In the genomic region with DNA sequence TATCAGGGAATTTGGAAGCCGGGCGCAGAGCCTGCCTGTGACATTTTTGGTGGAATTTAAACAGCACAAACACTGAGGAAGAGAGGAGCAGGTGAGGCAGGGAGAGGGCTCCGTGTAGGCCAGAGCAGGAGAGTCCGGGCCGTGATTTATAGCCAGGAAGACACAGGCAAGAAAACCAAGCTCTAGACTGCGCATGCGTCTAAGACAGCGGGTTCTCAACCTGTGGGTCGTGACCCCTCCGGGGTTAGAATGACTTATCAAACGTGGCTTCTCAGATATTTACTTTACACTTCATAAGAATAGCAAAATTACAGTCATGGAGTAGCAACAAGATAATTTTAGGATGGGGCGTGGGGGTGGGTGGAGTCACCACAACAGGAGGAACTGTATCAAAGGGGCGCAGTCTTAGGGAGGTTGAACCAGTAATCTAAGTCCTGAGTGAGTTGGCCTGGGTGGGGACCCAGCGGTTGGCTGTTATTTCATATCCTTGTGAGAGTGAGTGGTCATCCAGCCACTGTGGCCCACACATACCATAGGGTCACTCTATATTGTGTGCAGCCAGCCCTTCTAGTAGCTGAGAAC, we compare ENCODE assay signal across 22 mouse cellular contexts. TPM values are rescaled to one million over a fixed set of nuclear protein-coding genes. Genes with fewer than 3 reads are reported as not detected.
A peak's percentile ranks its signal among the peaks of the same experiment; 100 is the strongest.
DNase-seq lines count a peak whose midpoint lies in the region; ATAC-seq lines count a peak whose summit lies in the region.
"Had no signal": no experiment of that assay in that cellular context is flagged by ENCODE, and none has a peak within 500 bp of the region (broad histone marks: within the 10 kb centered on the region; RNA-seq: fewer than 3 reads in every experiment).

No protein-coding gene starts in this region.

- H3K27me3 ChIP-seq in heart, embryonic 12.5 days (replicated peaks) = peaks cover 47% of the 10 kb centered on the region
- H3K27me3 ChIP-seq in heart, embryonic 11.5 days (ENCODE audit: control insufficient read depth, insufficient read depth, low read length) = peaks cover 23% of the 10 kb centered on the region
- peaks cover 47% of the 10 kb centered on the region for H3K27me3 ChIP-seq in midbrain, embryonic 13.5 days
- peaks cover 6% of the 10 kb centered on the region; the same call in 1 of the 2 replicates for H3K27me3 ChIP-seq in midbrain, embryonic 16.5 days (ENCODE audit: control insufficient read depth, insufficient read depth, low read depth, low read length)
- H3K27me3 ChIP-seq in hindbrain, embryonic 15.5 days = no peaks in the 10 kb centered on the region
- H3K27me3 ChIP-seq in neural tube, embryonic 14.5 days (ENCODE audit: control insufficient read depth, insufficient read depth, low read length) = no peaks in the 10 kb centered on the region

- H3K36me3 ChIP-seq in heart, embryonic 12.5 days = no peaks in the 10 kb centered on the region
- no peaks in the 10 kb centered on the region for H3K36me3 ChIP-seq in heart, embryonic 11.5 days (ENCODE audit: control insufficient read depth, insufficient read depth, low read length)
- no peaks in the 10 kb centered on the region for H3K36me3 ChIP-seq in midbrain, embryonic 13.5 days
- H3K36me3 ChIP-seq in midbrain, embryonic 16.5 days (ENCODE audit: control insufficient read depth, insufficient read depth, low read length) = no peaks in the 10 kb centered on the region
- H3K36me3 ChIP-seq in hindbrain, embryonic 15.5 days = no peaks in the 10 kb centered on the region
- no peaks in the 10 kb centered on the region for H3K36me3 ChIP-seq in neural tube, embryonic 14.5 days (ENCODE audit: control insufficient read depth, insufficient read depth, low read length)

- no peaks in the 10 kb centered on the region for H3K9me3 ChIP-seq in heart, embryonic 12.5 days (replicated peaks)
- H3K9me3 ChIP-seq in heart, embryonic 11.5 days (replicated peaks; ENCODE audit: control insufficient read depth, low read length) = no peaks in the 10 kb centered on the region
- no peaks in the 10 kb centered on the region for H3K9me3 ChIP-seq in midbrain, embryonic 13.5 days
- no peaks in the 10 kb centered on the region for H3K9me3 ChIP-seq in midbrain, embryonic 16.5 days (replicated peaks; ENCODE audit: control insufficient read depth, low read length, poor library complexity, severe bottlenecking)
- H3K9me3 ChIP-seq in hindbrain, embryonic 15.5 days = no peaks in the 10 kb centered on the region
- H3K9me3 ChIP-seq in neural tube, embryonic 14.5 days (ENCODE audit: control insufficient read depth, low read length) = no peaks in the 10 kb centered on the region

- H3K4me1 ChIP-seq in heart, embryonic 12.5 days (replicated peaks) = 0 out of 2 replicates have a peak, but pooled peaks cover 6% of the 10 kb centered on the region
- H3K4me1 ChIP-seq in heart, embryonic 11.5 days (ENCODE audit: control insufficient read depth, insufficient read depth, low read length) = no peaks in the 10 kb centered on the region
- H3K4me1 ChIP-seq in midbrain, embryonic 13.5 days (replicated peaks) = peaks cover 4% of the 10 kb centered on the region; the same call in 1 of the 2 replicates
- H3K4me1 ChIP-seq in midbrain, embryonic 16.5 days (ENCODE audit: control insufficient read depth, insufficient read depth, low read length) = no peaks in the 10 kb centered on the region
- peaks cover 4% of the 10 kb centered on the region; the same call in 1 of the 2 replicates for H3K4me1 ChIP-seq in hindbrain, embryonic 15.5 days (replicated peaks)
- peaks cover 5% of the 10 kb centered on the region; the same call in 1 of the 2 replicates for H3K4me1 ChIP-seq in neural tube, embryonic 14.5 days (ENCODE audit: control insufficient read depth, insufficient read depth, low read length)

- WGBS in heart, embryonic 12.5 days = 65% methylated on average over 14 of the region's 14 CpGs
- 54% methylated on average over 14 of the region's 14 CpGs for WGBS in heart, embryonic 11.5 days (ENCODE audit: insufficient replicate concordance)
- 83% methylated on average over 14 of the region's 14 CpGs for WGBS in midbrain, embryonic 13.5 days
- 80% methylated on average over 14 of the region's 14 CpGs for WGBS in midbrain, embryonic 16.5 days
- 63% methylated on average over 14 of the region's 14 CpGs for WGBS in hindbrain, embryonic 15.5 days
- WGBS in neural tube, embryonic 14.5 days = 36% methylated on average over 14 of the region's 14 CpGs

- no peak for DNase-seq in urinary bladder, postnatal 14 days (ENCODE audit: low spot score)
- DNase-seq in gastrocnemius, adult 8-10 months (ENCODE audit: low spot score in 2 of 2) = no peak
- DNase-seq: adrenal gland, adult 2 months; cerebellum, adult 8-10 months; kidney, postnatal 10 days; layer of hippocampus, adult 9-11 months; lung, adult 2 months; lung, postnatal 4 days; midbrain, embryonic 14.5 days; thymus, adult 2 months had no signal

- no peak overlapping the region for H3K9ac ChIP-seq in heart, embryonic 12.5 days
- H3K9ac ChIP-seq in heart, embryonic 11.5 days (ENCODE audit: low read depth, low read length) = no peak overlapping the region
- no peak overlapping the region for H3K9ac ChIP-seq in midbrain, embryonic 13.5 days (replicated peaks)
- H3K9ac ChIP-seq in midbrain, embryonic 16.5 days (ENCODE audit: low read depth, low read length) = no peak overlapping the region
- no peak overlapping the region for H3K9ac ChIP-seq in hindbrain, embryonic 15.5 days
- no peak overlapping the region; the same call in 1 of the 2 replicates for H3K9ac ChIP-seq in neural tube, embryonic 14.5 days (replicated peaks; ENCODE audit: low read depth, low read length)

- H3K4me2 ChIP-seq in heart, embryonic 12.5 days = no peak overlapping the region
- no peak overlapping the region for H3K4me2 ChIP-seq in heart, embryonic 11.5 days
- H3K4me2 ChIP-seq in midbrain, embryonic 13.5 days (replicated peaks) = no peak overlapping the region
- no peak overlapping the region for H3K4me2 ChIP-seq in midbrain, embryonic 16.5 days (ENCODE audit: low read length)
- peak overlapping the region; percentile 13; the same call in 1 of the 2 replicates for H3K4me2 ChIP-seq in hindbrain, embryonic 15.5 days
- H3K4me2 ChIP-seq in neural tube, embryonic 14.5 days (ENCODE audit: low read depth, low read length) = peak overlapping the region; percentile 26; the same call in 1 of the 2 replicates

- peak; percentile 29; the same call in 1 of the 2 replicates for ATAC-seq in heart, embryonic 12.5 days (ENCODE audit: insufficient number of reproducible peaks, low FRiP score)
- no peak for ATAC-seq in heart, embryonic 11.5 days (replicated peaks; ENCODE audit: insufficient number of reproducible peaks, low FRiP score, low TSS enrichment)
- ATAC-seq in midbrain, embryonic 13.5 days = no peak
- no peak for ATAC-seq in midbrain, embryonic 16.5 days
- no peak for ATAC-seq in hindbrain, embryonic 15.5 days (ENCODE audit: low FRiP score, low read depth)
- ATAC-seq in neural tube, embryonic 14.5 days (ENCODE audit: low read depth) = 0 out of 2 replicates have a peak, but pooled peaks have one; percentile 12
- ATAC-seq: forebrain, embryonic 14.5 days had no signal

- H3K4me3 ChIP-seq in heart, embryonic 12.5 days = no peak overlapping the region
- no peak overlapping the region for H3K4me3 ChIP-seq in heart, embryonic 11.5 days (ENCODE audit: low read depth, low read length)
- no peak overlapping the region for H3K4me3 ChIP-seq in midbrain, embryonic 13.5 days (replicated peaks)
- no peak overlapping the region for H3K4me3 ChIP-seq in midbrain, embryonic 16.5 days (ENCODE audit: low read depth, low read length)
- H3K4me3 ChIP-seq in hindbrain, embryonic 15.5 days = no peak overlapping the region
- H3K4me3 ChIP-seq in neural tube, embryonic 14.5 days (ENCODE audit: low read depth, low read length) = no peak overlapping the region

- no peak overlapping the region for H3K27ac ChIP-seq in heart, embryonic 12.5 days (ENCODE audit: poor library complexity, severe bottlenecking)
- no peak overlapping the region for H3K27ac ChIP-seq in heart, embryonic 11.5 days (ENCODE audit: low read depth, low read length)
- 0 out of 2 replicates have a peak overlapping the region, but pooled peaks have one; percentile 31 for H3K27ac ChIP-seq in midbrain, embryonic 13.5 days
- H3K27ac ChIP-seq in midbrain, embryonic 16.5 days (ENCODE audit: low read length) = no peak overlapping the region
- no peak overlapping the region for H3K27ac ChIP-seq in hindbrain, embryonic 15.5 days (replicated peaks)
- H3K27ac ChIP-seq in neural tube, embryonic 14.5 days (ENCODE audit: low read depth, low read length) = peak overlapping the region; percentile 62

RNA-seq across cellular contexts. Expression of gene Sdsl, which starts 17.8 kb away (rescaled TPM):
- polyA plus RNA-seq in heart, embryonic 12.5 days (2016; fragmentation: Nextera tagmentation; extraction: Ambion mirVana) = 9.1 and 10.6 TPM in 2 replicates
- 6.6 and 8.6 TPM in 2 replicates for polyA plus RNA-seq in heart, embryonic 11.5 days (2014; fragmentation: Nextera tagmentation; extraction: Ambion mirVana)
- 6.8 and 9.5 TPM in 2 replicates for polyA plus RNA-seq in midbrain, embryonic 13.5 days (2015; fragmentation: Nextera tagmentation; extraction: Ambion mirVana)
- 5.1 and 5.6 TPM in 2 replicates for polyA plus RNA-seq in midbrain, embryonic 16.5 days (2015; fragmentation: Nextera tagmentation; extraction: Ambion mirVana)
- polyA plus RNA-seq in hindbrain, embryonic 15.5 days (2015; fragmentation: Nextera tagmentation; extraction: Ambion mirVana) = 6.5 and 6.9 TPM in 2 replicates
- 5.8 and 8.3 TPM in 2 replicates for polyA plus RNA-seq in neural tube, embryonic 14.5 days (2014; fragmentation: Nextera tagmentation; extraction: Ambion mirVana)
- under 1 TPM; 0.32 to 0.73 (median 0.66) TPM for total RNA-seq in gastrocnemius, adult 8-10 months (2022)

RNA-seq across cellular contexts. Expression of gene Sds, which starts 21.5 kb away (rescaled TPM):
- polyA plus RNA-seq in heart, embryonic 12.5 days (2016; fragmentation: Nextera tagmentation; extraction: Ambion mirVana) = not detected in 2 replicates
- polyA plus RNA-seq in heart, embryonic 11.5 days (2014; fragmentation: Nextera tagmentation; extraction: Ambion mirVana) = 0.18 TPM in 1 of 2 replicates, not detected in the other
- polyA plus RNA-seq in midbrain, embryonic 13.5 days (2015; fragmentation: Nextera tagmentation; extraction: Ambion mirVana) = 0.32 TPM in 1 of 2 replicates, not detected in the other
- 0.36 TPM in 1 of 2 replicates, not detected in the other for polyA plus RNA-seq in midbrain, embryonic 16.5 days (2015; fragmentation: Nextera tagmentation; extraction: Ambion mirVana)
- polyA plus RNA-seq in hindbrain, embryonic 15.5 days (2015; fragmentation: Nextera tagmentation; extraction: Ambion mirVana) = not detected in 2 replicates
- 0.29 TPM in 1 of 2 replicates, not detected in the other for polyA plus RNA-seq in neural tube, embryonic 14.5 days (2014; fragmentation: Nextera tagmentation; extraction: Ambion mirVana)
- under 1 TPM; 0.45 to 0.99 (median 0.60) TPM for total RNA-seq in gastrocnemius, adult 8-10 months (2022)
- total RNA-seq: hematopoietic stem cell, adult 5-6 weeks had no signal
- polyA plus RNA-seq: forebrain, embryonic 14.5 days; gonadal fat pad, adult 2 months; heart, embryonic 14.5 days had no signal

RNA-seq across cellular contexts. Expression of gene Lhx5, which starts 23.3 kb away (rescaled TPM):
- polyA plus RNA-seq in heart, embryonic 12.5 days (2016; fragmentation: Nextera tagmentation; extraction: Ambion mirVana) = 0.11 TPM in 1 of 2 replicates, not detected in the other
- polyA plus RNA-seq in heart, embryonic 11.5 days (2014; fragmentation: Nextera tagmentation; extraction: Ambion mirVana) = 0.11 TPM in 1 of 2 replicates, not detected in the other
- polyA plus RNA-seq in midbrain, embryonic 13.5 days (2015; fragmentation: Nextera tagmentation; extraction: Ambion mirVana) = 44.6 and 55.0 TPM in 2 replicates
- 22.5 and 23.2 TPM in 2 replicates for polyA plus RNA-seq in midbrain, embryonic 16.5 days (2015; fragmentation: Nextera tagmentation; extraction: Ambion mirVana)
- 26.3 and 31.4 TPM in 2 replicates for polyA plus RNA-seq in hindbrain, embryonic 15.5 days (2015; fragmentation: Nextera tagmentation; extraction: Ambion mirVana)
- 27.6 and 28.1 TPM in 2 replicates for polyA plus RNA-seq in neural tube, embryonic 14.5 days (2014; fragmentation: Nextera tagmentation; extraction: Ambion mirVana)
- not detected for total RNA-seq in gastrocnemius, adult 8-10 months (2022)
- total RNA-seq: adrenal gland, adult 2 months; hematopoietic stem cell, adult 5-6 weeks; liver, adult 2 months had no signal
- polyA plus RNA-seq: adrenal gland, adult 2 months; cortical plate, adult 2 months; gonadal fat pad, adult 2 months; heart, embryonic 14.5 days; liver, adult 2 months; lung, adult 2 months had no signal

RNA-seq across cellular contexts. Expression of gene Plbd2, which starts 48.6 kb away (rescaled TPM):
- polyA plus RNA-seq in heart, embryonic 12.5 days (2016; fragmentation: Nextera tagmentation; extraction: Ambion mirVana) = 47.4 and 50.6 TPM in 2 replicates
- polyA plus RNA-seq in heart, embryonic 11.5 days (2014; fragmentation: Nextera tagmentation; extraction: Ambion mirVana) = 28.7 and 30.0 TPM in 2 replicates
- 25.1 and 29.3 TPM in 2 replicates for polyA plus RNA-seq in midbrain, embryonic 13.5 days (2015; fragmentation: Nextera tagmentation; extraction: Ambion mirVana)
- polyA plus RNA-seq in midbrain, embryonic 16.5 days (2015; fragmentation: Nextera tagmentation; extraction: Ambion mirVana) = 28.7 and 30.6 TPM in 2 replicates
- 35.9 and 39.0 TPM in 2 replicates for polyA plus RNA-seq in hindbrain, embryonic 15.5 days (2015; fragmentation: Nextera tagmentation; extraction: Ambion mirVana)
- 30.8 and 30.9 TPM in 2 replicates for polyA plus RNA-seq in neural tube, embryonic 14.5 days (2014; fragmentation: Nextera tagmentation; extraction: Ambion mirVana)
- total RNA-seq in gastrocnemius, adult 8-10 months (2022) = 10 to 100 TPM; 40.5 to 44.7 (median 42.1) TPM

RNA-seq across cellular contexts. Expression of gene Slc8b1, which starts 56.1 kb away (rescaled TPM):
- polyA plus RNA-seq in heart, embryonic 12.5 days (2016; fragmentation: Nextera tagmentation; extraction: Ambion mirVana) = 4.3 and 4.5 TPM in 2 replicates
- polyA plus RNA-seq in heart, embryonic 11.5 days (2014; fragmentation: Nextera tagmentation; extraction: Ambion mirVana) = 1.6 and 2.1 TPM in 2 replicates
- 2.3 and 2.4 TPM in 2 replicates for polyA plus RNA-seq in midbrain, embryonic 13.5 days (2015; fragmentation: Nextera tagmentation; extraction: Ambion mirVana)
- 2.0 and 2.3 TPM in 2 replicates for polyA plus RNA-seq in midbrain, embryonic 16.5 days (2015; fragmentation: Nextera tagmentation; extraction: Ambion mirVana)
- polyA plus RNA-seq in hindbrain, embryonic 15.5 days (2015; fragmentation: Nextera tagmentation; extraction: Ambion mirVana) = 2.4 and 2.9 TPM in 2 replicates
- 0.95 and 2.1 TPM in 2 replicates for polyA plus RNA-seq in neural tube, embryonic 14.5 days (2014; fragmentation: Nextera tagmentation; extraction: Ambion mirVana)
- 10 to 100 TPM in 1 of 4 experiments, 1 to 10 TPM in 3; 6.0 to 10.7 (median 6.5) TPM for total RNA-seq in gastrocnemius, adult 8-10 months (2022)

Comparison
In these comparisons a context has a peak if more than half of its experiments do, and no peak if none do; other contexts are left out.
1. ATAC-seq: peak in heart, embryonic 12.5 days (single experiment) and neural tube, embryonic 14.5 days (single experiment); none in heart, embryonic 11.5 days (single experiment), midbrain, embryonic 13.5 days (single experiment), midbrain, embryonic 16.5 days (single experiment) and hindbrain, embryonic 15.5 days (single experiment).
2. H3K27ac ChIP-seq: peak in midbrain, embryonic 13.5 days (single experiment) and neural tube, embryonic 14.5 days (single experiment); none in heart, embryonic 12.5 days (single experiment), heart, embryonic 11.5 days (single experiment), midbrain, embryonic 16.5 days (single experiment) and hindbrain, embryonic 15.5 days (single experiment).
3. H3K4me2 ChIP-seq: peak in hindbrain, embryonic 15.5 days (single experiment) and neural tube, embryonic 14.5 days (single experiment); none in heart, embryonic 12.5 days (single experiment), heart, embryonic 11.5 days (single experiment), midbrain, embryonic 13.5 days (single experiment) and midbrain, embryonic 16.5 days (single experiment).
4. RNA of gene Lhx5, which starts 23.3 kb away (polyA plus RNA-seq): 44.6 to 55.0 TPM in midbrain, embryonic 13.5 days, 26.3 to 31.4 TPM in hindbrain, embryonic 15.5 days, 27.6 to 28.1 TPM in neural tube, embryonic 14.5 days and 22.5 to 23.2 TPM in midbrain, embryonic 16.5 days; 0.11 TPM in heart, embryonic 12.5 days and 0.11 TPM in heart, embryonic 11.5 days; every median in the first group is over 10 times any median in the second.